Mouse (Mus musculus) liver, adult 2 months (tissue): ENCODE measurements around the gene Gm11634.

ENCODE experiments used
- CTCF ChIP-seq: fragments of 200-500 bp; IDR thresholded peaks from 2 replicates; pipeline ENCODE4 v1.5.1; 2011; ENCODE audit warnings: low read depth, low read length, control low read depth
- POLR2A ChIP-seq: fragments of 200-500 bp; IDR thresholded peaks from 2 replicates; pipeline ENCODE4 v1.6.1; 2011; ENCODE audit warnings: low read length, control low read depth; ENCODE audit not compliant: insufficient read depth; ENCODE audit errors: extremely low read depth

- TF ChIP-seq POLR2A (no peak), CTCF (no peak)
Measured at GRCm38 (mm10) chr11:101614116-101614515, 15.1 kb upstream of the Gm11634 start.
